Mouse (Mus musculus) intestine, postnatal 0 days (tissue): ENCODE results near the gene Vps39. TPM values are rescaled to one million over a fixed set of nuclear protein-coding genes. Genes with fewer than 3 reads are reported as not detected.

Experiments used
- ATAC-seq: fragments of 200-750 bp; cut with Nextera tagmentation; 2 replicates; pipeline ENCODE4 v1.8.0; 2017; ENCODE audit warnings: mild to moderate bottlenecking, moderate TSS enrichment, moderate library complexity
- H3K27ac ChIP-seq: fragments of 300-500 bp; sonication (generic); 2 replicates; pipeline ENCODE4 v1.5.1; 2014; ENCODE audit warnings: mild to moderate bottlenecking, low read depth, low read length, moderate library complexity
- H3K27me3 ChIP-seq: fragments of 300-500 bp; sonication (generic); replicated peaks from 2 replicates; pipeline ENCODE4 v1.6.1; 2014; ENCODE audit warnings: low read length, mixed read lengths; ENCODE audit not compliant: control insufficient read depth, insufficient read depth
- H3K36me3 ChIP-seq: fragments of 300-500 bp; sonication (generic); 2 replicates; pipeline ENCODE4 v1.6.1; 2014; ENCODE audit warnings: mild to moderate bottlenecking, moderate library complexity; ENCODE audit not compliant: control insufficient read depth, insufficient read depth
- H3K4me1 ChIP-seq: fragments of 300-500 bp; sonication (generic); replicated peaks from 2 replicates; pipeline ENCODE4 v1.6.1; 2014; ENCODE audit warnings: antibody characterized with exemption, low read length, mixed read lengths; ENCODE audit not compliant: control insufficient read depth, insufficient read depth
- H3K4me2 ChIP-seq: fragments of 300-500 bp; sonication (generic); replicated peaks from 2 replicates; pipeline ENCODE4 v1.6.1; 2014; ENCODE audit warnings: low read depth, mild to moderate bottlenecking, moderate library complexity
- H3K4me3 ChIP-seq: fragments of 300-500 bp; sonication (generic); 2 replicates; pipeline ENCODE4 v1.5.1; 2014; ENCODE audit warnings: low read depth, low read length
- H3K9ac ChIP-seq: fragments of 300-500 bp; sonication (generic); 2 replicates; pipeline ENCODE4 v1.6.1; 2014; ENCODE audit warnings: mild to moderate bottlenecking, low read depth, low read length
- H3K9me3 ChIP-seq: fragments of 300-500 bp; sonication (generic); 2 replicates; pipeline ENCODE4 v1.6.1; 2016; ENCODE audit warnings: mixed run types; ENCODE audit not compliant: control insufficient read depth
- CTCF ChIP-seq: sonication (generic); IDR thresholded peaks from 2 replicates; pipeline ENCODE4 v1.5.1; 2016; ENCODE audit warnings: low read depth, mild to moderate bottlenecking, control low read depth, antibody characterized with exemption, moderate library complexity
- WGBS: fragments of 180-500 bp; shearing (Covaris S2); extraction: QIAGEN DNeasy Blood & Tissue Kit; methylation state at CpG from one replicate; pipeline ENCODE4 v1.1.7; 2014; 5-methylcytosine and 5-hydroxymethylcytosine counted together
- polyA plus RNA-seq: library from polyadenylated mRNA; unstranded; fragments of >200 nt; fragmentation: Nextera tagmentation; extraction: Ambion mirVana; gene quantifications from 2 replicates; pipeline ENCODE4 v1.2.1, GENCODE M21; 2015

The Vps39 gene
- polyA plus RNA-seq, 1 experiment from 2014 or later: 12.8 TPM

GRCm38 (mm10) chr2:120288995-120289394 lies 63.9 kb downstream of the Vps39 start, which contains the start of gene Pla2g4d:
Pla2g4d (minus strand) TSS chr2:120289197.
- Histone ChIP-seq H3K4me1 (no peaks in the 10 kb centered on the region), H3K27ac (no peak within 1 kb of the TSS), H3K36me3 (no peaks in the 10 kb centered on the region), H3K9ac (no peak within 1 kb of the TSS), H3K4me2 (no peak within 1 kb of the TSS), H3K9me3 (no peaks in the 10 kb centered on the region), H3K4me3 (no peak within 1 kb of the TSS), H3K27me3 (no peaks in the 10 kb centered on the region)
- TF ChIP-seq CTCF: no peak
- 69% methylated on average over 5 of the region's 5 CpGs for WGBS
- no peak for ATAC-seq

- no peaks in the 10 kb centered on the region for H3K36me3 ChIP-seq
- H3K27ac ChIP-seq: no peak overlapping the region
- no peak overlapping the region for H3K4me3 ChIP-seq
- no peak for TF ChIP-seq CTCF
- H3K9me3 ChIP-seq: no peaks in the 10 kb centered on the region
- no peak overlapping the region for H3K4me2 ChIP-seq
- H3K4me1 ChIP-seq: no peaks in the 10 kb centered on the region
- no peak overlapping the region for H3K9ac ChIP-seq
- 91% methylated on average over 3 of the region's 3 CpGs for WGBS
- no peak for ATAC-seq
- no peaks in the 10 kb centered on the region for H3K27me3 ChIP-seq
Observed at GRCm38 (mm10) chr2:120288401-120288800, 64.5 kb downstream of the Vps39 start.

GRCm38 (mm10) chr2:120285639-120286038 lies 67.3 kb downstream of the Vps39 start:
- Histone ChIP-seq H3K4me2 (no peak overlapping the region), H3K4me1 (no peaks in the 10 kb centered on the region), H3K9ac (no peak overlapping the region), H3K9me3 (no peaks in the 10 kb centered on the region), H3K27me3 (no peaks in the 10 kb centered on the region), H3K27ac (no peak overlapping the region), H3K36me3 (no peaks in the 10 kb centered on the region), H3K4me3 (no peak overlapping the region)
- 77% methylated on average over 4 of the region's 4 CpGs for WGBS
- no peak for ATAC-seq
- no peak for TF ChIP-seq CTCF

- no peak overlapping the region for H3K4me3 ChIP-seq
- H3K4me2 ChIP-seq: no peak overlapping the region
- ATAC-seq: peak; percentile 56; the same call in 1 of the 2 replicates
- H3K27me3 ChIP-seq: no peaks in the 10 kb centered on the region
- no peaks in the 10 kb centered on the region for H3K36me3 ChIP-seq
- no peaks in the 10 kb centered on the region for H3K4me1 ChIP-seq
- H3K9me3 ChIP-seq: no peaks in the 10 kb centered on the region
- H3K9ac ChIP-seq: no peak overlapping the region
- no peak overlapping the region for H3K27ac ChIP-seq
- no peak for TF ChIP-seq CTCF
Observed at GRCm38 (mm10) chr2:120284705-120285104, 68.2 kb downstream of the Vps39 start.

- no peaks in the 10 kb centered on the region for H3K36me3 ChIP-seq
- no peak for ATAC-seq
- no peak overlapping the region for H3K27ac ChIP-seq
- 82% methylated on average over 5 of the region's 5 CpGs for WGBS
- no peak for TF ChIP-seq CTCF
- no peak overlapping the region for H3K9ac ChIP-seq
- H3K27me3 ChIP-seq: no peaks in the 10 kb centered on the region
- H3K4me2 ChIP-seq: no peak overlapping the region
- H3K9me3 ChIP-seq: no peaks in the 10 kb centered on the region
- H3K4me1 ChIP-seq: no peaks in the 10 kb centered on the region
- no peak overlapping the region for H3K4me3 ChIP-seq
Observed at GRCm38 (mm10) chr2:120284094-120284493, 68.8 kb downstream of the Vps39 start.

GRCm38 (mm10) chr2:120283550-120283949 lies 69.4 kb downstream of the Vps39 start:
- WGBS: 38% methylated on average over 6 of the region's 6 CpGs
- H3K27me3 ChIP-seq: no peaks in the 10 kb centered on the region
- H3K4me2 ChIP-seq: no peak overlapping the region
- H3K9ac ChIP-seq: no peak overlapping the region
- H3K27ac ChIP-seq: no peak overlapping the region
- ATAC-seq: no peak
- H3K9me3 ChIP-seq: no peaks in the 10 kb centered on the region
- no peaks in the 10 kb centered on the region for H3K36me3 ChIP-seq
- H3K4me1 ChIP-seq: no peaks in the 10 kb centered on the region
- no peak overlapping the region for H3K4me3 ChIP-seq
- TF ChIP-seq CTCF: no peak

GRCm38 (mm10) chr2:120281221-120281620 lies 71.7 kb downstream of the Vps39 start:
- no peak for ATAC-seq
- TF ChIP-seq CTCF: peak; percentile 60
- H3K36me3 ChIP-seq: no peaks in the 10 kb centered on the region
- no peak overlapping the region for H3K4me2 ChIP-seq
- 56% methylated on average over 3 of the region's 3 CpGs for WGBS
- no peak overlapping the region for H3K9ac ChIP-seq
- H3K27me3 ChIP-seq: no peaks in the 10 kb centered on the region
- no peaks in the 10 kb centered on the region for H3K4me1 ChIP-seq
- H3K4me3 ChIP-seq: no peak overlapping the region
- H3K27ac ChIP-seq: no peak overlapping the region
- no peaks in the 10 kb centered on the region for H3K9me3 ChIP-seq
